Mouse (Mus musculus) kidney, adult 2 months (tissue): ENCODE data around the gene Myh14.

Experiments
- CTCF ChIP-seq: fragments of 200-500 bp; conservative IDR thresholded peaks from 2 replicates; pipeline ENCODE4 v1.5.1; 2011; ENCODE audit warnings: low read depth, mild to moderate bottlenecking, control low read depth, low read length, moderate library complexity, mixed read lengths; ENCODE audit not compliant: insufficient read depth, insufficient read length
- POLR2A ChIP-seq: fragments of 200-500 bp; IDR thresholded peaks from one replicate; pipeline ENCODE4 v1.6.1; 2011; ENCODE audit warnings: low read depth, low read length, control low read depth

- TF ChIP-seq POLR2A (no peak), CTCF (peak; percentile 74)
Measured at GRCm38 (mm10) chr7:44647042-44647724, 23.5 kb downstream of the Myh14 start.
